Mouse (Mus musculus) bone marrow, adult 2 months (tissue): ENCODE measurements around the gene Mmel1.

Experiments used
- CTCF ChIP-seq: fragments of 200-500 bp; IDR thresholded peaks from 2 replicates; pipeline ENCODE4 v1.5.1; 2011; ENCODE audit warnings: low read length, control low read depth; ENCODE audit not compliant: control insufficient read depth, insufficient read depth
- POLR2A ChIP-seq: fragments of 200-500 bp; IDR thresholded peaks from 2 replicates; pipeline ENCODE4 v1.6.1; 2011; ENCODE audit warnings: low read depth, mild to moderate bottlenecking, control low read depth, low read length, borderline replicate concordance; ENCODE audit not compliant: control insufficient read depth

DNA sequence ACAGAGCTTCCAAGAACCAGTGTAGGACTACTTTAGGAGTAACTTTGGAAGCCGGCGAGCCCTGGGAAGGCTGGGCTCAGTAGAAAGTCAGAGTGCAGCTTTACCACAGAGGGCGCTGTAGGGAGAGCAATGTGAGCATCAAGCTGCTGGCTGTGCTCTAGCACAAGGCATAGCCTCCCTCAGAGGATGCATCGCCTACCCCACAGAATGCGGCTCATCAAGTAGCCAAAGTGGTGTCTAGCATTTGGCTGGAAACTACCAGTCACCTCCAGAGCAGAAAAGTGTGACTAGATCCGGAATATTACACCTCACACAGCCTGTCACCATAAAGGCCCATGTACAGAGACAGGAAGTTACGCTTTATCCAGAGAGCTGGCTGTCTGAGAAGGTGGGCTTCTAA lies 66.4 kb downstream of the Mmel1 start:
- TF ChIP-seq CTCF (peak; percentile 32; the same call in 1 of the 2 replicates), POLR2A (no peak)
